8 mouse cellular contexts compared by ENCODE assay signal in genomic region chr16:27523527-27524121, GRCm38 (mm10).
A peak's percentile ranks its signal among the peaks of the same experiment; 100 is the strongest.
DNase-seq lines count a peak whose midpoint lies in the region; ATAC-seq lines count a peak whose summit lies in the region.

No protein-coding gene starts in this region.

- peaks cover 6% of the 10 kb centered on the region for H3K4me1 ChIP-seq in embryonic facial prominence, embryonic 13.5 days
- peaks cover 11% of the 10 kb centered on the region; the same call in 1 of the 2 replicates for H3K4me1 ChIP-seq in hindbrain, embryonic 14.5 days (replicated peaks; ENCODE audit: control insufficient read depth, insufficient read depth, low read length)

- DNase-seq in MN1 (ENCODE audit: low spot score) = peak; percentile 61
- peak; percentile 37 for DNase-seq in adrenal gland, postnatal 14 days
- DNase-seq in hindbrain, embryonic 14.5 days (ENCODE audit: low spot score) = peak; percentile 78
- peak; percentile 83 to 84 for DNase-seq in left cerebral cortex, postnatal 36 days (ENCODE audit: low spot score in 2 of 2)
- DNase-seq in ovary, postnatal 14 days (ENCODE audit: low spot score) = peak; percentile 17
- DNase-seq in thymus, postnatal 4 days = no peak
- no peak for DNase-seq in spleen, adult 12 weeks (ENCODE audit: low spot score)

- peak overlapping the region; percentile 43 for H3K4me2 ChIP-seq in embryonic facial prominence, embryonic 13.5 days
- peak overlapping the region; percentile 35 for H3K4me2 ChIP-seq in hindbrain, embryonic 14.5 days (replicated peaks)

- intact Hi-C loops in left cerebral cortex, postnatal 36 days (cut with DNase I) = loop anchor here (10.0 kb wide), 1 partner anchor 971 kb away; no protein-coding TSS in a partner anchor

- 0 out of 2 replicates have a peak overlapping the region, but pooled peaks have one; percentile 11 for H3K27ac ChIP-seq in embryonic facial prominence, embryonic 13.5 days
- H3K27ac ChIP-seq in hindbrain, embryonic 14.5 days = peak overlapping the region; percentile 81

- H3K9ac ChIP-seq in embryonic facial prominence, embryonic 13.5 days = 0 out of 2 replicates have a peak overlapping the region, but pooled peaks have one; percentile 27
- H3K9ac ChIP-seq in hindbrain, embryonic 14.5 days = peak overlapping the region; percentile 39; the same call in 1 of the 2 replicates

- H3K27me3 ChIP-seq in embryonic facial prominence, embryonic 13.5 days = no peaks in the 10 kb centered on the region
- H3K27me3 ChIP-seq in hindbrain, embryonic 14.5 days (ENCODE audit: control insufficient read depth, insufficient read depth, low read length) = no peaks in the 10 kb centered on the region

- H3K9me3 ChIP-seq in embryonic facial prominence, embryonic 13.5 days = no peaks in the 10 kb centered on the region
- no peaks in the 10 kb centered on the region for H3K9me3 ChIP-seq in hindbrain, embryonic 14.5 days (ENCODE audit: control insufficient read depth, low read length)

- ATAC-seq in embryonic facial prominence, embryonic 13.5 days (ENCODE audit: insufficient number of reproducible peaks, insufficient read depth, low FRiP score, low TSS enrichment, low read depth) = no peak
- ATAC-seq in hindbrain, embryonic 14.5 days (ENCODE audit: low FRiP score) = peak; percentile 95

- no peak overlapping the region for H3K4me3 ChIP-seq in embryonic facial prominence, embryonic 13.5 days
- no peak overlapping the region for H3K4me3 ChIP-seq in hindbrain, embryonic 14.5 days (replicated peaks; ENCODE audit: low read length)

- 18% methylated on average over 8 of the region's 8 CpGs for WGBS in embryonic facial prominence, embryonic 13.5 days
- 8% methylated on average over 8 of the region's 8 CpGs for WGBS in hindbrain, embryonic 14.5 days

- no peaks in the 10 kb centered on the region for H3K36me3 ChIP-seq in embryonic facial prominence, embryonic 13.5 days
- H3K36me3 ChIP-seq in hindbrain, embryonic 14.5 days (replicated peaks; ENCODE audit: control insufficient read depth, insufficient read depth) = no peaks in the 10 kb centered on the region

Comparison
In these comparisons a context has a peak if more than half of its experiments do, and no peak if none do; other contexts are left out.
1. DNase-seq: peak in MN1 (single experiment), adrenal gland, postnatal 14 days (single experiment), hindbrain, embryonic 14.5 days (single experiment), left cerebral cortex, postnatal 36 days (2 of 2) and ovary, postnatal 14 days (single experiment); none in thymus, postnatal 4 days (single experiment) and spleen, adult 12 weeks (single experiment).